Mouse (Mus musculus): ENCODE results near the gene Arid1b.
"Not testable (repeated sequence)": the region's sequence is repeated elsewhere in the genome, so short reads cannot be mapped to it uniquely, and the experiment has no call there.

GRCm38 (mm10) chr17:5088241-5088640 is 94.1 kb downstream of the Arid1b start:
- TF ChIP-seq POLR2A (IDR thresholded peaks at IDR 0.05; ENCODE audit: low read depth, low read length); CTCF (IDR thresholded peaks at IDR 0.05; ENCODE audit: extremely low read depth, insufficient read length, insufficient replicate concordance, low read depth, low read length): not testable (repeated sequence)

Measured in small intestine, adult 2 months (tissue).